Mouse (Mus musculus): ENCODE results near the gene Gm5591.
"Not testable (repeated sequence)": the region's sequence is repeated elsewhere in the genome, so short reads cannot be mapped to it uniquely, and the experiment has no call there.

Gene Gm5591

DNA sequence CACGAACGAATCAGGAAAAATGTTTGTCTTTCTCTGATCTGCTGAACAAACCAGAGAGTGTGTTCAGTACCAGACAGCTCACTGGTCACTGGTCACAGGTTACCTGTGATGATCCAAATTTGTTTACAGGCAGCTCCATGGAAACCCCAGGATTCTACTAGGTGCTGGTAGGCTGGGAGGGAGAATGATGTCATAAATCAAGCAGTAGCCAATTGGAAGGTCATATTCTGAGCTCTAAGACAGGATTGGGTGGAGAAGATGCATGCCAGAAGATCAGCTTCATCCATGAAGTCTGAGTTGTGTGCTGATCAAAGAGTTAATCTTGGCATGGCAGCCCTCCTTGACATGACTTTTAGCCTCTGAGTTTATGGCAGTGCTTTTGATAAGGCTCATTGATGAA is at the start of gene Gm5591:
Gene Gm5591 (minus strand): TSS at position 101 of the 400 bp plus-strand sequence.
- DNase-seq (ENCODE audit: low read depth, low spot score): not testable (repeated sequence)

DNA sequence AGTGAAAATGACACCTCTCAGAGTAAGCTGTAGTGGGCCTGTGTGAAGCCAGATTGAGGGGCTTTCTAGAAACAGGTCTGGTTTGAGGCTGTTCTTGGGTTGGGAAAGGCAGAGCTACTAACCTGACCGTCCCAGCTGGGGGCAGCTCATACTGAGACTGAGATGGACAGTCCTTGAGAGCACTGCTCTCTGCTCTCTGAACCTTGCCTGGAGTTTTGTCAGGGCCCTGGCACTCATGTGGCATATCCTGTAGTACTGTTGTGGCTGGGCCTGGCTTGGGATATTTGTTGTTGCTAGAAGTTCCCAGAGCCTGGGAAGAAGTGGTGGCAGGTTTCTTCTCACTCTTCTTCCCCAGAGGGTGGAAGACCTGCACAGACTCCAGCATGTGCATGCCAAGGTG is 39.5 kb downstream of the Gm5591 start:
- not testable (repeated sequence) for DNase-seq (ENCODE audit: low read depth, low spot score)

Data from A20 (cell line).